Comparison of ENCODE assay signal across 8 mouse cellular contexts in the genomic region with DNA sequence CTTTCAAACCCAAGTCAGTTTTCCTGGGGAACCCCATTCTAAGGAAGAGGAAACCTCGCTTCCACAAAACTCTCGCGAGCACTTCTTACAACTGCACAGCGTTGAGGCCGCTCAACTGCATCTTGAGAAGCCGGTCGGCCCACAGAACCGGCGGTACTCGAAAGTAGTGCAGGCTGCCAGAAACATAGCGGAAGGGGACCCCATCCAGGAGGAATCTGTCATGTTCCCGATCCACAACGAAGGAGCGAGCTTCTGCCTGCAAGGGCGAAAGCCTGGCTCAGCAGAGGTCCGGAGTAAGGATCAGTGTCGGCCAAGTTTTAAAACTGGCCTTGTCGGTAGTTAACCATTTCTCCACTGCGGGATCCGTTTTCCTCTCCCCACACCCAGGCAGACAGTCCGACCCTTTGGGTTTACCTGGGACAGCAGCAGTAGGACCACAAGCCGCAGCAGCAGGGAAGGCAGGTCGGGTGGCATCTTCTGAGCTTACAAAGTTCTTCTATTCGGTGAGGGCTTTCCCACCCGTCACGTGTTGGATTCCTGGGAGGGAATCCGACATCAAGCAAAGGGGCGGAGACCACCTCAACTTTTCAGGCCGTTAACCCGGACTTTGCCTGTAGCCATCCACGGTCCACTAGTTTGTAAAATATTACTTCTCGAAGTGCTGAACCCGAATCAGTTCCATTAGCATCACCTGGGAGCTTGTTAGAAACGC. TPM values are rescaled to one million over a fixed set of nuclear protein-coding genes. Genes with fewer than 3 reads are reported as not detected.
A peak's percentile ranks its signal among the peaks of the same experiment; 100 is the strongest.
DNase-seq lines count a peak whose midpoint lies in the region; ATAC-seq and TF ChIP-seq lines count a peak whose summit lies in the region.

No protein-coding gene starts in this region.

- no peak; the same call in 1 of the 2 replicates for TF ChIP-seq CTCF in left cerebral cortex, adult 2 months (IDR thresholded peaks at IDR 0.05)
- no peak for TF ChIP-seq CTCF in kidney, postnatal 0 days (IDR thresholded peaks at IDR 0.05; ENCODE audit: low read depth)
- no peak for TF ChIP-seq CTCF in stomach, postnatal 0 days (IDR thresholded peaks at IDR 0.05; ENCODE audit: low read depth)

- TF ChIP-seq EP300 in stomach, postnatal 0 days (optimal IDR thresholded peaks at IDR 0.05): no peak

- H3K36me3 ChIP-seq in heart, embryonic 14.5 days (ENCODE audit: control insufficient read depth, insufficient read depth, low read length): peaks cover 25% of the 10 kb centered on the region
- peaks cover 17% of the 10 kb centered on the region for H3K36me3 ChIP-seq in kidney, postnatal 0 days (ENCODE audit: insufficient read depth, low read length)
- peaks cover 7% of the 10 kb centered on the region; the same call in 1 of the 2 replicates for H3K36me3 ChIP-seq in stomach, postnatal 0 days (ENCODE audit: control insufficient read depth, insufficient read depth, low read length)

- DNase-seq in left cerebral cortex, adult 2 months (ENCODE audit: extremely low spot score in 1 of 2, low spot score in 2 of 2): no peak
- no peak for DNase-seq in left cerebral cortex, adult 8-10 months (ENCODE audit: low spot score in 2 of 2)
- peak; percentile 59 for DNase-seq in embryo, embryonic 10.5 days (ENCODE audit: low spot score)
- peak; percentile 84 for DNase-seq in kidney, postnatal 0 days (ENCODE audit: low spot score)
- peak; percentile 66 for DNase-seq in lung, postnatal 36 days
- DNase-seq in stomach, postnatal 0 days (ENCODE audit: low spot score): peak; percentile 46
- DNase-seq in right cerebral cortex, adult 18-20 months: no peak

- peaks cover 10 to 16% of the 10 kb centered on the region in 2 experiments; a peak in 3 of 4 replicates for H3K4me1 ChIP-seq in heart, embryonic 14.5 days (ENCODE audit: control insufficient read depth in 2 of 2, insufficient read depth in 2 of 2, low read length in 2 of 2)
- peaks cover 15% of the 10 kb centered on the region for H3K4me1 ChIP-seq in kidney, postnatal 0 days (replicated peaks; ENCODE audit: insufficient read depth, low read length)
- H3K4me1 ChIP-seq in stomach, postnatal 0 days (replicated peaks; ENCODE audit: control insufficient read depth, insufficient read depth): no peaks in the 10 kb centered on the region; the same call in 1 of the 2 replicates

- H3K4me2 ChIP-seq in heart, embryonic 14.5 days (ENCODE audit: low read length): peak overlapping the region; percentile 93
- H3K4me2 ChIP-seq in kidney, postnatal 0 days (ENCODE audit: low read length): peak overlapping the region; percentile 92
- H3K4me2 ChIP-seq in stomach, postnatal 0 days (replicated peaks; ENCODE audit: low read depth): peak overlapping the region; percentile 57

- no peaks in the 10 kb centered on the region for H3K9me3 ChIP-seq in heart, embryonic 14.5 days (ENCODE audit: control insufficient read depth, low read length)
- H3K9me3 ChIP-seq in kidney, postnatal 0 days (replicated peaks; ENCODE audit: low read length): no peaks in the 10 kb centered on the region
- no peaks in the 10 kb centered on the region for H3K9me3 ChIP-seq in stomach, postnatal 0 days (ENCODE audit: control insufficient read depth, low read length)

- ATAC-seq in heart, embryonic 14.5 days (ENCODE audit: insufficient number of reproducible peaks, insufficient read depth, low FRiP score, low read depth): no peak
- ATAC-seq in kidney, postnatal 0 days (replicated peaks; ENCODE audit: low FRiP score, low read depth): peak; percentile 53
- ATAC-seq in stomach, postnatal 0 days (ENCODE audit: low FRiP score, low TSS enrichment): peak; percentile 26; the same call in 1 of the 2 replicates

- peaks cover 6% of the 10 kb centered on the region; the same call in 1 of the 2 replicates for H3K27me3 ChIP-seq in heart, embryonic 14.5 days (ENCODE audit: control insufficient read depth, insufficient read depth, low read length)
- no peaks in the 10 kb centered on the region for H3K27me3 ChIP-seq in kidney, postnatal 0 days (ENCODE audit: insufficient read depth, low read length)
- no peaks in the 10 kb centered on the region for H3K27me3 ChIP-seq in stomach, postnatal 0 days (ENCODE audit: control insufficient read depth, insufficient read depth, low read length)

- peak overlapping the region; percentile 33 for H3K4me3 ChIP-seq in left cerebral cortex, adult 2 months
- peak overlapping the region; percentile 36 to 61 for H3K4me3 ChIP-seq in heart, embryonic 14.5 days (ENCODE audit: control insufficient read depth in 1 of 2, insufficient read depth in 1 of 2, low read depth in 1 of 2, low read length in 2 of 2)
- peak overlapping the region; percentile 61 for H3K4me3 ChIP-seq in kidney, postnatal 0 days (replicated peaks; ENCODE audit: low read depth, low read length)
- H3K4me3 ChIP-seq in stomach, postnatal 0 days (ENCODE audit: low read depth, low read length): peak overlapping the region; percentile 38

- H3K9ac ChIP-seq in heart, embryonic 14.5 days (ENCODE audit: low read length): peak overlapping the region; percentile 67
- peak overlapping the region; percentile 69 for H3K9ac ChIP-seq in kidney, postnatal 0 days (ENCODE audit: low read depth, low read length)
- H3K9ac ChIP-seq in stomach, postnatal 0 days (ENCODE audit: low read length): peak overlapping the region; percentile 67

- intact Hi-C loops in left cerebral cortex, adult 2 months (cut with DNase I): no loop called here

- H3K27ac ChIP-seq in left cerebral cortex, adult 2 months: no peak overlapping the region
- H3K27ac ChIP-seq in heart, embryonic 14.5 days (replicated peaks in 1 of 2; ENCODE audit: control insufficient read depth in 1 of 2, insufficient read depth in 1 of 2, low read depth in 2 of 2, low read length in 2 of 2): no peak overlapping the region
- peak overlapping the region; percentile 86 for H3K27ac ChIP-seq in kidney, postnatal 0 days
- peak overlapping the region; percentile 69 for H3K27ac ChIP-seq in stomach, postnatal 0 days (replicated peaks)

- WGBS in heart, embryonic 14.5 days: 12% methylated on average over 34 of the region's 34 CpGs
- WGBS in kidney, postnatal 0 days: 6% methylated on average over 34 of the region's 34 CpGs
- 14% methylated on average over 34 of the region's 34 CpGs for WGBS in stomach, postnatal 0 days

RNA-seq across cellular contexts. Expression of a gene that starts 1.5 kb away (rescaled TPM):
- 10 to 100 TPM; 12.7 to 15.6 TPM for total RNA-seq in left cerebral cortex, adult 2 months (2021)
- total RNA-seq in left cerebral cortex, adult 8-10 months (2022): 10 to 100 TPM; 14.0 to 18.3 (median 14.9) TPM
- 7.2 and 8.4 TPM in 2 replicates for polyA plus RNA-seq in heart, embryonic 14.5 days (2014; fragmentation: Nextera tagmentation; extraction: Ambion mirVana)
- polyA plus RNA-seq in kidney, postnatal 0 days (2015; fragmentation: Nextera tagmentation; extraction: Ambion mirVana): 47.4 and 47.6 TPM in 2 replicates
- polyA plus RNA-seq in stomach, postnatal 0 days (2015; fragmentation: Nextera tagmentation; extraction: Ambion mirVana): 5.2 and 7.1 TPM in 2 replicates

RNA-seq across cellular contexts. Expression of a gene that starts 1.5 kb away (rescaled TPM):
- total RNA-seq in left cerebral cortex, adult 2 months (2021): 10 to 100 TPM; 85.6 to 86.0 TPM
- 10 to 100 TPM; 73.9 to 82.8 (median 80.2) TPM for total RNA-seq in left cerebral cortex, adult 8-10 months (2022)
- polyA plus RNA-seq in heart, embryonic 14.5 days (2014; fragmentation: Nextera tagmentation; extraction: Ambion mirVana): 81.9 and 86.2 TPM in 2 replicates
- polyA plus RNA-seq in kidney, postnatal 0 days (2015; fragmentation: Nextera tagmentation; extraction: Ambion mirVana): 114 and 122 TPM in 2 replicates
- 57.9 and 58.1 TPM in 2 replicates for polyA plus RNA-seq in stomach, postnatal 0 days (2015; fragmentation: Nextera tagmentation; extraction: Ambion mirVana)

RNA-seq across cellular contexts. Expression of a gene that starts 10.5 kb away (rescaled TPM):
- 100 to 1,000 TPM; 594 to 616 TPM for total RNA-seq in left cerebral cortex, adult 2 months (2021)
- total RNA-seq in left cerebral cortex, adult 8-10 months (2022): 100 to 1,000 TPM; 598 to 614 (median 602) TPM
- polyA plus RNA-seq in heart, embryonic 14.5 days (2014; fragmentation: Nextera tagmentation; extraction: Ambion mirVana): 24.6 and 34.3 TPM in 2 replicates
- polyA plus RNA-seq in kidney, postnatal 0 days (2015; fragmentation: Nextera tagmentation; extraction: Ambion mirVana): 171 and 200 TPM in 2 replicates
- 314 and 325 TPM in 2 replicates for polyA plus RNA-seq in stomach, postnatal 0 days (2015; fragmentation: Nextera tagmentation; extraction: Ambion mirVana)

RNA-seq across cellular contexts. Expression of a gene that starts 17.1 kb away (rescaled TPM):
- total RNA-seq in left cerebral cortex, adult 2 months (2021): 100 to 1,000 TPM; 131 to 132 TPM
- 100 to 1,000 TPM; 114 to 124 (median 118) TPM for total RNA-seq in left cerebral cortex, adult 8-10 months (2022)
- 24.7 and 29.2 TPM in 2 replicates for polyA plus RNA-seq in heart, embryonic 14.5 days (2014; fragmentation: Nextera tagmentation; extraction: Ambion mirVana)
- 25.8 and 27.3 TPM in 2 replicates for polyA plus RNA-seq in kidney, postnatal 0 days (2015; fragmentation: Nextera tagmentation; extraction: Ambion mirVana)
- 17.4 and 18.8 TPM in 2 replicates for polyA plus RNA-seq in stomach, postnatal 0 days (2015; fragmentation: Nextera tagmentation; extraction: Ambion mirVana)

RNA-seq across cellular contexts. Expression of a gene that starts 17.2 kb away (rescaled TPM):
- total RNA-seq in left cerebral cortex, adult 2 months (2021): 10 to 100 TPM; 25.7 to 30.7 TPM
- total RNA-seq in left cerebral cortex, adult 8-10 months (2022): 10 to 100 TPM; 20.3 to 26.4 (median 26.0) TPM
- polyA plus RNA-seq in heart, embryonic 14.5 days (2014; fragmentation: Nextera tagmentation; extraction: Ambion mirVana): 19.8 and 21.0 TPM in 2 replicates
- 19.7 TPM in 2 replicates for polyA plus RNA-seq in kidney, postnatal 0 days (2015; fragmentation: Nextera tagmentation; extraction: Ambion mirVana)
- 12.9 and 13.6 TPM in 2 replicates for polyA plus RNA-seq in stomach, postnatal 0 days (2015; fragmentation: Nextera tagmentation; extraction: Ambion mirVana)

Comparison
In these comparisons a context has a peak if more than half of its experiments do, and no peak if none do; other contexts are left out.
1. DNase-seq: peak in embryo, embryonic 10.5 days (single experiment), kidney, postnatal 0 days (single experiment), lung, postnatal 36 days (single experiment) and stomach, postnatal 0 days (single experiment); none in left cerebral cortex, adult 2 months (0 of 2), left cerebral cortex, adult 8-10 months (0 of 2) and right cerebral cortex, adult 18-20 months (single experiment).
2. H3K27ac ChIP-seq: peak in kidney, postnatal 0 days (single experiment) and stomach, postnatal 0 days (single experiment); none in left cerebral cortex, adult 2 months (single experiment) and heart, embryonic 14.5 days (0 of 2).
3. Peak in every context shown above with its lines, with median percentiles within 50 percentile points of each other: H3K4me3 ChIP-seq, H3K4me2 ChIP-seq and H3K9ac ChIP-seq.